Mouse (Mus musculus): Measurements from ENCODE around the gene Lhx6.

The Lhx6 gene

DNA sequence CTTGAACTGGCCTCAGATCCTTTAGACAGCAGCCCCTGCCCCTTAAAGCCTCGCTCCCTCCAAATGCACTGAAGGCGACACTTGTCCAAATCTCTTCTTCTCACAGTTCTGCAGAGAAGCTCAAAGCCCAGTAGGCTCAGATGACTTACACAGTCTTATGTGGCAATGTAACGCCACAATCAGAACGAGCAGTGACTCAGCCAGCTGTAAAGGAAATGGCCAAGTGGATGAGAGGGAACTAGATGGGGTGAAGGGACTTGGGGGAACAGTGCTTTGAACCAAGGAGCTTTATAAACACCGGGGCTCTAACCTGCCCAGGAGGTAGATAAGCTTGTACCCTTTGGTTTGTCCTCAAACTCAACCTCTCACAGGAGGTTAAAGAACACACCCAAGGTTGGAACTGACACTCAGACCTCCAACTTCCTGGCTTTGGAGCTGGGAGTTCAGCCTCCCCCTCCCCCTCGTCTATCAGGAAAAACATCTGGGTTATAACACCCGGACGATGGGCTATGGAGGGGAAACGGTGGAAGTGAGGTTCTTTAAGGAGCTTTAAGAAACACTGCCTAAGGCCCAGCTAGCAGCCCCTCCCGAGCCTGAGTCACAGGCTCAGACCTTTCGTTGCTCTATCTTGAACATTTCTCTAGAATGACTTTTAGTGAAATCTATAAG is 69.7 kb downstream of the Lhx6 start:
- in situ Hi-C loops (cut with MboI, MseI): no loop called here

DNA sequence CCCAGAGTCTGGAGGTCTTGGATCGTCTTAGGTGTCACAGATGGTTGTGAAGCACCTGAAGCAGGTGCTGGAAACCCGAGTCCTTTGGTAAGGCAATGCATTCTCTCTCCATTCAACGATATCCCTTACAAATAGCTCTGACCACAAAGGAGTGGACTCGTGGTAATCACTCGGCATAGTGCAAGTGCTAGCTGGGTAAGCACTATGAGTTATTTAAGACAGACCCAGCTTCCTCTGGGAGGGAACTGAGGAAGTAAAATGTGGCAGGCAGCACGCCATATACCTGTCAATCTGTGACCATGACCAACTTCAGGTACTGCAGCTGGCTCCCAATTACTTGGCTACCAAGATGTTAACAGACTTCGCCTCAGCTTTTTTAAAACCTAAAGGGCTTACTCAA is 70.3 kb downstream of the Lhx6 start:
- in situ Hi-C loops (cut with MboI, MseI): no loop called here

DNA sequence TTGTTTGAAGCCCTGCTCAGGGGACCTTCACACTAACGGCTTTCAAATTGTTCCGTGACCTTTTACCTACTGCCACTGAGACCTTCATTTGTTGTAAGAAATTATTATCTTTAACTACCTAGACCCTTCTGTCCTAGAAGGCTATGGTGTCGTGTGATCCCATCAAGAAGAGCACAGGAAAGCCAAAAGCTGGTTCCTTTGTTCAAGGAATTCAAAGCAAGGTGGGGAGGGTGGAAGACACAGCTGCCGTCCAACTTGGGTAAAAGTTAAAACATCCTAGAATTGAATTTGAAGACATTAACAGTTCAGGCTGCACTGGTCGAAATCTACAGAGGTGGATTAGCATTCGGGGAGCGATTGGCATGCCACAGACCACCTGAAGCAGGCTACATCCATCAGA is 71.2 kb downstream of the Lhx6 start:
- in situ Hi-C loops (cut with MboI, MseI): no loop called here

DNA sequence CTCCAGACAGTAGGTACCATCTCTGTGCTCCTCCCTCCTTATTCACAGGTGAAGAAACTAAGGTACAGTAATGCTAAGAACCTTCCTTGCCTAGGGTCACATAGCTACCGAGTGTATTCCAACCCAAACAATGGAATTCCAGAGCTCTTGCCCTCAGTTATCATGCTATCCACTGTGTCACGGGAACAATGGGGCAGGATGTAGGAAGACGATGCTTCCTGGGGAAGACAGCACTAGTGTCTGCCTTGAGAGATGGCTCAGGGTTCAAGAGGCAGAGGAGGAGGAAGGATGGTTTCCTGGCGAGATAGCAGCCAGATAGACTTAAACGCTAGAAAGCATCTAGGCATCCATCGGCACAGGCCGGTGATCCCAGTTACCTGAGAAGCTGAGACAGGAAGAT is 72.3 kb downstream of the Lhx6 start:
- in situ Hi-C loops (cut with MboI, MseI): no loop called here
